Mouse (Mus musculus): Measurements from ENCODE around the gene Zmiz1.

Zmiz1 gene

DNA sequence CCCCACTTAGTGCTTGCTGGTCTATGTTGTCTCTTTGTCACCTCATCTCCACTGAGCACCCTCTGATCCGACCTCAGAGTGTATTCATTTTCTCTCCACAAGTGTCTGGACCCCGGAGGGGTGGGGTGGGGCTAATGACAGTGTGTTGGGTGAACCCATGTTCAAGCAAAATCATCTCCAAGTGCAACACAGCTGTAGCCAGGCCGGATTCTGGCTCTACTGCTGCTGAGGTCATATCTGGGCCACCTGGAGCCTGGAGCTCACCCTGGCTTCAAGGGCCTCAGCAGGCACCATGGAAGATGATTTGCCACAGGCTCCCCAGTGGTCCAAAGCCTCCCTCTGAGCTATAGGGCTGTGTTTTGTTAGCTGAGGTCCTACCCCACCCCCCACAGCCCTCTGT lies 52.6 kb downstream of the Zmiz1 start:
- DNase-seq (ENCODE audit: low read depth, low spot score) = no peak

DNA sequence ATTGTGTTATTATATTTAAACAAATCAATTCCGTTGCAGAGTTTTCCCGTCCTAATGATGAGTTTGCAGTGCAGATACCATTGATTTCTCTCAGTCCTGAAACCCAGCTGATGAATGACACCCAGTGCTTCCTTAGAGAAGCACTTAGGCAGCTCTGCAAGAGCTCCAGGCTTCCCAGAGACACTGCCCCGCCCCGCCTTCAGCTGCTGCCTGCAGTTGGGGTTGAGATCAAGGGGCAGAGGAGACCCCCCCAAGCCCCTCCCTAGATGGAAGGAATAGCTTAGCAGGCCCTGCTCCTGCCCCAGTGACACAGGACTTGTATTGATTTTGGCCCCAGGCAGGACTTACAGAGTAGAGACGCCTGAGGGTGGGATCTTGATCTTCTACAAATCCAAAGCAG lies 53.0 kb downstream of the Zmiz1 start:
- DNase-seq (ENCODE audit: low read depth, low spot score) = no peak

DNA sequence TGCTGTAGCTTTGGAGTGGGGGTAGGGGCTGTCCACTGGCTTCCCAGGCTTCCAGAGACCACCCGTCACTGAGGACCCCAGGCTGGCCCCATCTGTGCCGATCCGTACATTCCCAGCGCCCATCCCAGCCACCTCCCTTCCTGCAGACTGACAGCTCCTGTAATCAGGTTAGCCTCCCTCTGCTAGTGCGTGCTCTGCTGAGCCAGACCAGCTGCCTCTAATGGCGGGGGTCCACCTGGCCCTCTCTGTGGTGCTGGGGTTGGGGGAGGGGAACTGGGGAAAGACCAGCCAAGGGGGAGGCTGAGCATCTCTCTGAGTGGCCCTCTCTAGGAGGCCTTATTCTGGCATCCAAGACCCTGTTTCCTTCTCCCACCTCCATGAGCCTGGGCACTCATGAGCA lies 53.8 kb downstream of the Zmiz1 start:
- DNase-seq (ENCODE audit: low read depth, low spot score) = no peak

DNA sequence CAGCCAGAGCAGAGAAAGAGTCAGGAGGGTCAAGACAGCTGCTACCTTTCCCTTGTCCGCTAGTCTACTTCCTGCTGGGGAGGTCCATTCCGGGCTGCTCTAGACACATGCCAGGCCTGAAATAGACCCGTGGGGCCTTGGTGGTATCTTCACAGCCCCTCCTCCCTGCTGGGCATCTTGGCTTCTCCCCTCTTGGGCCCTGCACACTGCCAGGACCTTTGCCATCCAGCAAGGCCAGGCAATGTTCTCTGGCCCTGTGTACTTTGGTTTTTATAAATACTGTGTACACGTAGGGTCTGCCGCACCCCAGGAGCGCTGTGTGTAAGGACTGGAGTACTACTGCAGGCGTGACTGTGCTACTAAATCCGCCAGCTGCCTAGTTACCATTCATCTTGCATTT lies 54.5 kb downstream of the Zmiz1 start:
- DNase-seq (ENCODE audit: low read depth, low spot score) = no peak

DNA sequence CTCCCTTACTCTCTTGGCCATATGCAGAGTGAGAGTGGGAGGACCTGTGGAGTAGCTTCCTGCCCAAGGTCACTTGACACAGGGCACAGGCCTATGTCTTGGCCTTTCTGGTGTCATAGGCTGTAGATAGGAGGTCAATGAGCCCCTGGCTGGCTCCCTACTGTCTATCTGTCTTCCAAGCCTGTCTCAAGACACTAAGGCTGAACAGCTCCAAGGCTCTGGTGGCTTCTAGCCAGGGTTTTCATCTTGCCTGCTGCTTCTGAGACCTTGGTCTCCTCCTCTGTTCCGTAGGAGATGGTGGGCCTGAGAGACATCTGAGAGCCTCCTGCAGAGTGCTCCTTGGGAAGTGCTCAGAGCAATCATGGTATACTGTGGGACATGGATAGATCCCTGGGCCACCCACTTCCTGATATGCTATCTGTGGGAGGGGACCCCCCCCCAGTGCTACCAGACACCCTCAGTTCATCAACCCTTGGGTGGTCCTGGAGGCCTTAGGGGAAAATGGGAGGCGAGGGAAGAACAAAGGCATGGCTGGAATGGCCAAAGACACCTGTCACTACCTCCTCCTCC lies 56.0 kb downstream of the Zmiz1 start:
- DNase-seq (ENCODE audit: low read depth, low spot score) = no peak

DNA sequence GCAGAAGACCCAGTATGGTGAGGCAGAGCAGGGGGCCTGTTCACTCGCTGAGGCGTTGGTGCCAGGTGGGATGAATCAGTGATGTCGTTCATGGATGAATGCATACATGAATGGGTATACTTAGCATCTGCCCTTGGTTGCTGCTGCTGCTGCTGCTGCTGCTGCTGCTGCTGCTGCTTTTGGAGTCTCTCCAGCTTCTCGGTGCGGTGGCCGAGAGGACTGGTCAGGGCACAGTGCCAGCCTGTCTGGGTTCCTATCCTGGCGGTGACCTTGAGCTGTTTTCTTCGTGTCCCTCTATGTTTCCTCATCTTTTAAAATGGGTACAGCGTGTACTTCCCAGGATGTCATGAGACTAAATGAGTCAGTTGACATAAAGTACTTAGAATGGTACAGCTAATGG lies 56.9 kb downstream of the Zmiz1 start:
- DNase-seq (ENCODE audit: low read depth, low spot score) = no peak

DNA sequence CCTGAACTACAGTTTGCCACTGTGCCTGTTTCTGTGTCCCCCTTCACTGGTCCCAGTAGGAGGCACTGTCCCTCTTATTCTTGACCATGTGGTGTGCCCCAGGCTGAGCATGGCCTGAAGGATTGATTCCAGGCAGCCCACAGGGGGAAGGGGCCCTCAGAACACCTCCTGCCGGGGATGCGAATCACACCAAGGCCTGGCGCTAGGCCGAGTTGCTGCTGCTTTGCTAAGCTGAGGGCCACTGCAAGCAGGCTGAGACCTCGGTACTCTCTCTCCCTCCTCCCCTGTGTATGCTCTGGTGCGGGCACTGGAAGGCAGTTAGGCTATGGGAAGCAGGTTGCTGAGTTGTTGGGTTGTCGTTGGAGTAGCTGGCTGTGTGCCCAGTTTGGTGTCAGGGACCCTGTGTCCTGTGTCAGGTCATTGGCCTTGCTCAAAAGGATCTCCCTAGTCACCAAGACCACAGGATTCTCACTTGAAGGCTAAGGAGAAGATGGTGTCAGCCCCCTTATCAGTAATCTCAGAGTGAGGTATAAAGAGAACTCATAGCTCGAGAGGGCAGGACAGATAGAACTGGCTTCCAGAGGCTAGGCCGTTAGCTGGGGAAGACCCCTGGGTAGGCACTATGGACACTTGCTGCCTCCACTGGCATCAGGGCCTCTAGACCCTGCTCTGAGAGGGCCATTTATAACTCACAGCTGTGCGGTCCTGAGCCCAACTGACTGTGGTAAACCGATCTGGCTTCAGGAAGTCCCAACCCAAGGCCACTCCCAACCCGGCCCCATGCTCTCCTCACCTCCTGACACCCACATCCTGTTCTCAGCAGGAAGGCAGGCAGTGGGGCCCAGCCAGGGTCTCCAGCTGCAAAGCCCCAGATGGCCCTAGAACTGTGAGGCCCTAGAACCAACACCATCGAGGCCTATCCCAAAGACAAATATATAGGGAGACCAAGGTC lies 57.9 kb downstream of the Zmiz1 start:
- no peak for DNase-seq (ENCODE audit: low read depth, low spot score)

DNA sequence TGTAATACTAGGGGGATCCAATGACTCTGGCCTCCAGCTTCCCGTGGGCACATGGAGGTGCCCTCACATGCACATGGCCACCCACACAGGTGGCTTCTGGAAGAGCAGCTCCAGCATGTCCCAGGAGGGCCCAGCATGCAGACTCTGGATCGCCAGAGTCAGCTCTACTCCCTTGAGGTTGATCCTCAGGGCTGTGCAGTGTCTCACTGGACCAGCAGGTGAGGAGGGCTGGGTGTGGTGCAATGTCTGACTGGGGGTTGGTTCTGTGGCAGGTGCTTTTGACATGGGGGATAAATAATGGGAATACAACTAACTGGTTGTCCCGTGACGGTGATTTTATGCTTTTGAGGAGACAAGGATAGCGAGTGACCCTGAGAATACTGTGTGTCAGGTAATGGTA lies 59.7 kb downstream of the Zmiz1 start:
- DNase-seq (ENCODE audit: low read depth, low spot score) = no peak

DNA sequence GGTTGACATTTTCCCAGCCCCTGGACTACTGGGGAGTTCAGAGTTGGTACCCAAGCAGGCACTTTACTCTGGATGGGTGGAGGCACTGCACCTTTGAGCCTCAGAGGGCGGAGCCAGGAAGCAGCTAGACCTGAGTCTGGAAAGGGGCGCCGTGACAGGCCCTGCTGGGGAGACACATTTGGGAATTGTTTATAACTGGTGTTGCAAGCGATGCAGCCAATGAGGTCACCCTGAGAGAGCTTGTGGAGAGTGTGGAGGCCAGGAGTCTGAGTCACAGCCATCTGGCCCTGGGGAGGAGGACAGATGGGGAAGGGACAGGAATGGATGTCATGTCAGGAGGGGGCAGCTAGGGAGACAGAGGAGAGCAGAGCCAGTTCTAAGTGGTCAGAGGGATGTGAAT lies 60.7 kb downstream of the Zmiz1 start:
- DNase-seq (ENCODE audit: low read depth, low spot score) = no peak

DNA sequence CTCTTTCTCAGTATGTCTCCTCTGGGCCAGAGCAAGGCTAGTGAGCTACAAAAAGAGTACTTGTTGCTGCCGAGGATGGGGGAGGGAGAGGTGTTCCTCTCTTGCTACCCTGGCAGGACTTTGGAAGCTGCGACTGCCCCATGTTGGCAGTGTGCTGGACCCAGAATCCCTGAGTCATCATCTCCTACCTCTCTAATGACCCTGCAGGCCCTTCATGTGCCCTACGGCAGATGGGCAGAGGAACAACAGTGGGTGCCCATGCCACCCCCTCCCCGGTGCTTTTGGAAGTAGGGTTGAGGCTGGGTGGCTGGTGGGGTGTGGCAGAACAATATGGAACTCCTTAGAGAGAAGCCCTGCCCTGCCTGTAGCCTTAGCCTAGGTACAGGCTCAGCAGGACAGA lies 61.6 kb downstream of the Zmiz1 start:
- DNase-seq (ENCODE audit: low read depth, low spot score) = no peak

DNA sequence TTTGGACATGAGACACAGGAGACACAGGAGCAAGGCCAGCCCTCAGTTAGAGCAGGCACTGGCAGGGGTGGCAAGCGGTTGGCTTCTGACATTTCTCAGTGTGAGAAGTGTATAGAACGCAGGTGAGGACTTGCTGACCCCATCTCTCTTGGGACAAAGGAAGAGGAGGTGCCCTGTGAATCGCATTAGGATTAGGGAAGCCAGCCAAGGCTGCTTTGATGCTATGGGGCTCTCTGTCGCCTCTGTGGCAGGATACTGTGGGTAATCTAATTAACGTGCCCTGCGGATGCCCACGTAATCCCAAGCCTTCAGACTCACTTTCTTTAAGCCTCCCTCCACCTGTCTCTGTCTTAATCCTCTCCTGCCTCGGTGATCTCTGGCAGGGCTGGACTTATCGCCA lies 62.0 kb downstream of the Zmiz1 start:
- peak; percentile 86 for DNase-seq (ENCODE audit: low read depth, low spot score)

DNA sequence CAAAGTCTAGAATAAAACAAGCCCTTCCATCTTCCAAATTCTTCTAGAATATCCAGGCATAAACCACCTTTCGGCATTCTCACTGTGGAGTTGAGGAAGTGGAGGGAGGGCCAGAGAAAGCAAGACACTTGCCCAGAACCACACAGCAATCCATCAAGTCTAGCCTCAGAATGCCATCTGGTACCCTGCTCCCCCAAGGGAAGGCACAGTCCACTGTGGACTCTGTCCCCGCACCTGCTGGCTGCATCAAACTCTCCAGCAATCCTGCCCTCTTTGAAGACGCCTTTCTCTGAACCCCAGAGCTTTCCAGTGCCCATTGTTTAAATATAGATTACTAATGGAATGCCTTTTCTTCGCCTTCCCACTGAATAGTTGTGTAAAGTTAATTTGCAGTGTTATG lies 62.5 kb downstream of the Zmiz1 start:
- no peak for DNase-seq (ENCODE audit: low read depth, low spot score)

DNA sequence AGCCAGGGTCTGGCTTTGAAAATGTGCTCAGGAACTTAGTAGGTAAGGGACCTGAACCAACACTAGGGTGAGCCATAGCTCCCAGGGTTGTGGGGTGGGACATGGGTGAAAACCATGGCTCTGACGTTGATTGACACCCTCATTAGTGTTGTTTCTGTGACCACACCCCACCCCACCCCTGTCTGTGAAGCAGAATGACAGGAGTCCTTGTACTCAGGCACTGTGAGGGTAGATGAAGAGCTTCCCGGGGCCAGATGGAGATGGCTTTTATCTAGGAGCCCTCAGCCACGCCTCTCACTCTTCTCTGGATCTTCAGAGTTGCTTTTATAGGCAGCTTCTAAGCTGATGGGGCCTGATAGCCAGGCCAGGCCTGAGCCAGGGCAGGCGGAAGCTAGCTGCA lies 63.4 kb downstream of the Zmiz1 start:
- no peak for DNase-seq (ENCODE audit: low read depth, low spot score)

DNA sequence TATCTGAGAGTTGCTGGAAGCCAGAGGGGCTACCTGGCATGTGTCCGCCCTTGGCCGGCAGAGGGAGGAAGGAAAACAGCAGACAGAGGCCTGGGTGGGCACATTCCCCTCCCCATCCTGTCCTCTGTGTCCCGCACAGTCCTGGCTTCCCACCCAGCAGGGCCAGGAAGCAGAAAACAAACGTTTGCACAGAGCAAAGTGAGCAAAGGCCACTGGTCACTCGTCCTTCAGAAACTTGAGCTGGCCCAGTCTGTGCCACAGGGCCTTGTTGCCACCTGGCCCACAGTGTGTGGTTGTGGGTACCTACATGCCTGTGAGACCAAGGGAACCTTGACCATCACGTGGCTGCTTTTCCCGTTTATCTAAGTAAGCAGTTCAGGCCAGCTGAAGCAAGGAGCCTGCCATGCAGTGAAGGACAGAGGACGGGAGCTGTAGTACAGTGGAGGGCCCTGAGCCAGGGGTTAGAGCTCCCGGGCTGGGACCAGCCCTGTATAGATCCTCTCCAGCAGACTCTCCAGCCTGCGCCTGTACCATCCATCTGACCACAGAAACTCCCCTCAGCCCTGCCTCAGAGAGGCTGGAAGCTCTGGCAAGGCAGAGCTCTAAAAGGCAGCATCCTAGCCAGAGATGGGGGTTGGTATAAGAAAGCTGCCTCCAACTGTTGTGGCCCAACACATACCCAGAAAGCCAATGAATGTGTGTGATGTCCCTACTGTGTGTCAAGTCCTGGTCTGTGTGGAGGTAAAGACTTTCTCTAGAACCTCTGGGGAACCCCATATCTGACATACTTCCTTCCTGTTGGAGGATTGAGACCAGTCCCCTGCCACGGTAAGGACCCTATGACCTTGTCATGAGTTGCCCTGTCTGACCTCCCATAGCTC lies 64.5 kb downstream of the Zmiz1 start:
- no peak for DNase-seq (ENCODE audit: low read depth, low spot score)

DNA sequence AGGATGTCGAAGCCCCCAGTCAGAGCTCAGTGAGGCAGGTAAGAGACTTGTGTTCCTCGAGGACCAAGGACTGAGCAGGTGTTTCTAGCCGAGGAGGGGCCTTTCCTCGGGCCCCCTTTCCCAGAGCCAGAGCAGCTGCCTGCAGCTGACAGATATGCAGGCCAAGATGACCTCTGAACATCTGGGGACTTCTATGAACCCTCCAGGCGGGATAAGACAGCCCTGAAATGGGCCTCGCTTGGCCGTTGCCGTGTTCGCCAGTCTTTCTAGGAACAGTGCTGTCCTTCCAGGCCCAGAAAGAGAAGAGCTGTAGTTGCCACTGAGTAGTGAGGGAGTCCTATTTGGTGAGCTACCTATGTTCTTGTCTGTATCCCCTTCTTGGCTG lies 65.1 kb downstream of the Zmiz1 start:
- no peak for DNase-seq (ENCODE audit: low read depth, low spot score)

DNA sequence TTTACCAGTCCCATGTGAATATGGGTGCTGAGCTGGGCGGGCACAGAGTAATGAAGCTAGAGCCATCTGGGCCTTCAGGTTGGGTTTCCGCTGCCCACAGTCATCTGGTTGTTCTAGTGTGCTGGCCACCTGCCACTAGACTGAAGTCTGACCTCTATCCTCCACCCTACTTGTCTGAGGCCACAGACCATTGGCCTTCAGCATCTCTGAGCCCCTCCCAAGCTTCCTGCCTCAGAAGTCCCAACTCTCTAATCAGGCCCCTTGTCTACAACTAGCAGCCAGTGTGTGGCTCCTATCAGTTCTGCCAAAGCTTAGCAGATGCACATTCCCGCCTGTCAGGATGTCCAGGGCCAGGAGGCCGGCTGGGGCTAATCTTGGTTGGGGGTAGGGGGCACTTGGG lies 65.9 kb downstream of the Zmiz1 start:
- DNase-seq (ENCODE audit: low read depth, low spot score) = no peak

DNA sequence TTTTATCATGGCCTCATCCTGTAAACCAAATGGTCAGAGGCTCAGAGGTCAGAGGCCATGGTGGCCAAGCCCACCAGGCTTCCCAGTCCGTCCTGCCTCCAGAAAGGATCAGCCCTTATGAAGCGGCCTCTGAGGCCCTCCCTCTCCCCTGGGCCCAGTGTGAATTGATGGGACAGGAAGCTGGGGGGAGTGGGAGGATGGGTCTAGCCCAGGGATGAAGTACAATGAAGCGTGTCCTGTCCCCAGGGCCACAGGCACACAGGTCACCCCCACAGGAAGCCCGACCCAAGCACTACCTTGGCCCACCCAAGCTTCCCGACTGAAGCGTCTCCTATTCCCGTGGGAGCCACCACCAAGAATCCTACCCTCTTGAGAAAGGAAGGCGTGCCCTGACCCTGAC lies 66.7 kb downstream of the Zmiz1 start:
- no peak for DNase-seq (ENCODE audit: low read depth, low spot score)

DNA sequence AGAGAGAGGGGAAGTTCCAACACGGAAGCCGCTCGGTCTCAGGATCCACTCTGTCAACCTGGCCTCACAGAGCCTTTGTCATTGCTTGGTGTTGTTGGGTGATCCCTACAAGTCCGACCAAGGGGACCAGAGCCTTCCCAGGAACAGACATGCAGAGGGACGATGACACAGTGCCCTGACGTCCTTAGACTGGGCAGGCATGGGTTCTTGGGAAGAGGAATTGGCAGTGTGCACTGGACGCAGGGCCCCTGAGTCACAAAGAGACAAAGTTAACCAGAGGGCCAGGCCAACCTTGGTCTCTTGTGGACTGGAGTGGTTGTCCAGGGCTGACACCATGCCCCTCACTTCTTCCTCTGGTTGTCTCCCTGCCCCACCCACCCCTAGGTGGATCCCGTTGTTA lies 67.9 kb downstream of the Zmiz1 start:
- no peak for DNase-seq (ENCODE audit: low read depth, low spot score)

DNA sequence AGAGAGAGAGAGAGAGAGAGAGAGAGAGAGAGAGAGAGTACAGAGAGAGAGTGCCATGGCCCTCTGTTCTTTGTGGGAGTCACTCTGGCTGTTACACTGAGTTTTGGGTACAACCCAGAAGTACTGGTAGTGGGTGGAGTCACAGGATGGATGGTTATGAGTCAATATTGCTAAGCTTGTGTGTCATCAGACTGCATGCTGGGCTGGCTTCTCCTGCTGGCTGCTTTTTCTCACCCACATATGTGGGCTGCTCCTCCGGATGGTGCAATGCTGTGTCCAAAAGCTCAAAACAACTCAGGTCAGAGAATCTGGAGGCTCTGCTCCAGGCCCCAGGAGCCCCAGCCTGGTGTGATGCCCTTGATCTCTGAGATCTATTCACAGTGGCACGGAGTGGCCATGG lies 68.3 kb downstream of the Zmiz1 start:
- DNase-seq (ENCODE audit: low read depth, low spot score) = no peak

DNA sequence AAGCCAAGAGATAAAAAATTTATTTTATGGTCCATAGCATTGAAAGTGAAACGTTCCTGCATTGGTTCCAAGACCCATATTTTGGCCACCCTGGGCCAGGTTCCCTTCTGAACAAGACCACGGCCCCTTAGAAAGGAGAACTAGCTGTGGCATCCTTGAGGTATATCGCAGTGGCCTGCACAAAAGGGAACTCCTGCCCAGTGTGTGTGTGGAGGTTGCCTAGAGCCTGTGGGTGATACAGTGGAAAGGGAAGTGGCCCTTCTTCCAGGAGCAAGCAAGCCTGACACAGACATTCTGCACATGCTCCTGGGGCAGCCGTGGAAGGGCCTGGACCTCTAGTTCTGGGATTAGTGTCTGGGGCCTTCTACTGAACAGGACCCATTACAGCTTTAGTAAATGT lies 71.4 kb downstream of the Zmiz1 start:
- DNase-seq (ENCODE audit: low read depth, low spot score) = no peak

DNA sequence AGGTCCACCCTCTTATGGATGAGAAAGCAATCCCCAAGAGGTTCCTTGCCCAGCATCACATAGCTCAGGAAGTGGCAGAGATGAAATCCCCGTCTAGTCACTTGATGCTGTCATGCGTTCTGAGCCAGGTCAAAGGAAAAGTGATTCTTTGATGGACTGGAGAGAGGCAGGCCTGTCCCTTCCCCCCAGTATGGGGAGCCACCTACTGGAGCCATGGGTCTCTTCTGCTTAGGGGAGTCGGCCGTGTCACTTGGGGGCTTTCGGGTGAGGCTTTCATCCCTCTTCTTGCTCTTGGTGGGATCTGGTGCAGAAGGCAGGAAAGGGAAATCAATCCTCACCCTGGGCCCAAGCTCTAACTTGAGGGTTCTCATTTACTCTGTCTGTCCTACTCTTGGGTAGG lies 71.8 kb downstream of the Zmiz1 start:
- DNase-seq (ENCODE audit: low read depth, low spot score) = no peak

DNA sequence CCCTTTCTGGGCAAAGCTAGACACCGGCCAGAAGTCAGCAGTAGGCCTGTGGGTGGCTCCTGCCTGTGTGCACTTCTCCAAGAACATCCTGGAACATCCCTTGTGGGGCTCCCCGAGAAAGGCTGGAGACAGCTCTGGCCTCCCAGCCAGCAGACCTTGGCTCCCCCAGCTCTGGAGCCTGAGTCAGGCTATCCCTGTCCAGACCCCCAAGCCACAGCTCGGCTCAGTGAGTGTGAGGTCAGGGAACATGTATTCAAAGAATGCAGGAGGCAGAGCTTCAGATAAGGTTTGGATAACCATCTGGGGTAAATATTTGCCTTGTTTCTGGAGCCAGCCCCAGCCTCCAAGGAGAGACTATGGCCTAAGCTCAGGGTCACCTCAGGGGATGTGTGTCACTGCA lies 74.0 kb downstream of the Zmiz1 start:
- DNase-seq (ENCODE audit: low read depth, low spot score) = no peak

Measured in retina, postnatal 7 days (tissue).